Mouse (Mus musculus) embryonic facial prominence, embryonic 13.5 days (tissue): Measurements from ENCODE around the gene Eef1b2. TPM values are rescaled to one million over a fixed set of nuclear protein-coding genes. Genes with fewer than 3 reads are reported as not detected.

Experiments
- ATAC-seq: fragments of 200-750 bp; cut with Nextera tagmentation; 2 replicates; pipeline ENCODE4 v1.8.0; 2017; ENCODE audit warnings: low read depth; ENCODE audit not compliant: insufficient number of reproducible peaks, insufficient read depth, low FRiP score, low TSS enrichment
- H3K27ac ChIP-seq: fragments of 300-500 bp; sonication (generic); 2 replicates; pipeline ENCODE4 v1.5.1; 2015; ENCODE audit warnings: moderate library complexity, mild to moderate bottlenecking, inconsistent platforms
- H3K27me3 ChIP-seq: fragments of 300-500 bp; sonication (generic); 2 replicates; pipeline ENCODE4 v1.6.1; 2015; ENCODE audit warnings: mild to moderate bottlenecking, inconsistent platforms
- H3K36me3 ChIP-seq: fragments of 300-500 bp; sonication (generic); 2 replicates; pipeline ENCODE4 v1.6.1; 2015; ENCODE audit warnings: mild to moderate bottlenecking, inconsistent platforms
- H3K4me1 ChIP-seq: fragments of 300-500 bp; sonication (generic); 2 replicates; pipeline ENCODE4 v1.6.1; 2015; ENCODE audit warnings: inconsistent platforms
- H3K4me2 ChIP-seq: fragments of 300-500 bp; sonication (generic); 2 replicates; pipeline ENCODE4 v1.6.1; 2015; ENCODE audit warnings: moderate library complexity, mild to moderate bottlenecking, inconsistent platforms
- H3K4me3 ChIP-seq: fragments of 300-500 bp; sonication (generic); 2 replicates; pipeline ENCODE4 v1.5.1; 2015; ENCODE audit warnings: mild to moderate bottlenecking, inconsistent platforms
- H3K9ac ChIP-seq: fragments of 300-500 bp; sonication (generic); 2 replicates; pipeline ENCODE4 v1.6.1; 2015; ENCODE audit warnings: mild to moderate bottlenecking, inconsistent platforms
- H3K9me3 ChIP-seq: fragments of 300-500 bp; sonication (generic); 2 replicates; pipeline ENCODE4 v1.6.1; 2016; ENCODE audit warnings: inconsistent platforms
- WGBS: fragments of 180-500 bp; shearing (Covaris S2); methylation state at CpG from one replicate; pipeline ENCODE4 v1.1.7; 2015; ENCODE audit warnings: mixed read lengths; 5-methylcytosine and 5-hydroxymethylcytosine counted together
- polyA plus RNA-seq: library from polyadenylated mRNA; unstranded; fragments of >200 nt; fragmentation: Nextera tagmentation; extraction: Ambion mirVana; gene quantifications from 2 replicates; pipeline ENCODE4 v1.2.1, GENCODE M21; 2015

Gene Eef1b2
- polyA plus RNA-seq, 1 experiment from 2014 or later: 645 TPM

GRCm38 (mm10) chr1:63195848-63196512 is 19.4 kb downstream of the Eef1b2 start:
- 55% methylated on average over 5 of the region's 5 CpGs for WGBS
- ATAC-seq: no peak
- H3K27ac ChIP-seq: no peak overlapping the region
- no peak overlapping the region for H3K4me2 ChIP-seq
- no peak overlapping the region for H3K9ac ChIP-seq
- H3K9me3 ChIP-seq: peaks cover 8% of the 10 kb centered on the region; the same call in 1 of the 2 replicates
- no peaks in the 10 kb centered on the region for H3K36me3 ChIP-seq
- H3K4me3 ChIP-seq: no peak overlapping the region
- no peaks in the 10 kb centered on the region for H3K27me3 ChIP-seq
- peaks cover 17% of the 10 kb centered on the region; the same call in 1 of the 2 replicates for H3K4me1 ChIP-seq

DNA sequence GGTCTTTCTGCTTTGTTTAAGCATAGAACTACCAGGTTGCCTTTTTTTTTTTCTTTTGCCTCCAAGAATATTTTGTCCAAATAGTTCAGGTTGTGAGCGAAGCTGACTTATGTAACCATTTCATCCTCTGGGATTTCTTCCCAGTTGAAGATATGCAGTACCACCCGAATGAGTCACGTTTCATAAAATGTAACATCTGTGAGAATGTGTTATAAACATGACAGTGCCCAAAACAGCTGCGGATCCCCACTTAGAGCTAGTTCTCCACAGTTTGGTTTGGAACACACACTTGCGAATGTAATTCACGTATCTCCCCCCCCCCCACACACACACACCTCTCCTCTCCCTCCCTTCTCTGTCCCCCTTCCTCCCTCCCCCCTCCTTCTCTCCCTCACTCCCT is 22.8 kb downstream of the Eef1b2 start:
- ATAC-seq: no peak
- peaks cover 9% of the 10 kb centered on the region; the same call in 1 of the 2 replicates for H3K4me1 ChIP-seq
- no peak overlapping the region for H3K9ac ChIP-seq
- no peaks in the 10 kb centered on the region for H3K36me3 ChIP-seq
- 79% methylated on average over 6 of the region's 6 CpGs for WGBS
- H3K9me3 ChIP-seq: peaks cover 8% of the 10 kb centered on the region; the same call in 1 of the 2 replicates
- no peaks in the 10 kb centered on the region for H3K27me3 ChIP-seq
- no peak overlapping the region for H3K27ac ChIP-seq
- no peak overlapping the region for H3K4me2 ChIP-seq
- no peak overlapping the region for H3K4me3 ChIP-seq

DNA sequence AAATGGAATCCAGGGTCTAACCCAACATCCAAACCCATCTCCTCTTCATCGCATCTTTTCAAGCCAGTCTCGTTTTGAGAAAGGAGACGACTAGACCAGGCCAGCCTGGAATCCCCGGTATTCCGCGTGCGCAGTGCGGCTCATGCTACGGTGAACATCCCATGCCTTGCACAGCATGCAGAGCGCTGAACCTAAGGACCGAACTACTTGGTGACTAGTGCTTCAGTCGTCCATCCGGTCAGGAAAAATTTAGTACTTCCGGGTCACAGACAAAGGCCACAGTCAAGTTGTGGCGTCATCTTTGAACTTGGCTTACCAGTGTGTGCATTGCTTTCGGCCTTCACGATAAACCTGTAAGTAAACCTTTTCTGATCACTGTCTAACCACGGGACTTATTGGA is 23.7 kb downstream of the Eef1b2 start:
- Histone ChIP-seq H3K4me2 (no peak overlapping the region), H3K4me3 (no peak overlapping the region), H3K27ac (no peak overlapping the region), H3K9me3 (peaks cover 8% of the 10 kb centered on the region; the same call in 1 of the 2 replicates), H3K4me1 (peaks cover 9% of the 10 kb centered on the region; the same call in 1 of the 2 replicates), H3K36me3 (no peaks in the 10 kb centered on the region), H3K27me3 (no peaks in the 10 kb centered on the region), H3K9ac (no peak overlapping the region)
- ATAC-seq: no peak
- 94% methylated on average over 18 of the region's 18 CpGs for WGBS

GRCm38 (mm10) chr1:63201672-63202071 is 25.0 kb downstream of the Eef1b2 start:
- Histone ChIP-seq H3K4me2 (no peak overlapping the region), H3K9me3 (peaks cover 8% of the 10 kb centered on the region; the same call in 1 of the 2 replicates), H3K27ac (no peak overlapping the region), H3K4me3 (no peak overlapping the region), H3K27me3 (no peaks in the 10 kb centered on the region), H3K4me1 (peaks cover 9% of the 10 kb centered on the region; the same call in 1 of the 2 replicates), H3K9ac (no peak overlapping the region), H3K36me3 (no peaks in the 10 kb centered on the region)
- ATAC-seq: no peak
- WGBS: 97% methylated on average over 1 of the region's 1 CpGs

DNA sequence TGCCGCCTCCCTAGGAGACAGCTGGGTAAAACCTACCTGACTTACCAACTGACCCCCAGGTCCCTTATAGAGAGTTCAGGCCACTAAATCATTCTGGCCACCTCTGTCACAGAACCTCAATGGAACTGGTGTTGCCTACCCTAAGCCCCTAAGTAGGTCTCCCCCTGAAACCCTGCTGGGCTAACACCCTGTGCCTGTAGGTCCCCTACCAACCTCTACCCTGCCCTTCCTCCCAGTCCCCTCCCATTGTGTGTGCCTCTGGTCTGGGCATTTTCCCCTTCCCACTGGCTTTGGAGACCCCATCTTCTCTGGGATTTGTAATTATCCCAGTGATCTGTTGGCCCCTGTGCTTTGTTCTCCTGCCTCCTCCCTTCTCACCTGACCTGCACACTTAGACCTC is 26.8 kb downstream of the Eef1b2 start:
- ATAC-seq: no peak

GRCm38 (mm10) chr1:63203950-63204659 is 27.5 kb downstream of the Eef1b2 start:
- H3K4me1 ChIP-seq: peaks cover 9% of the 10 kb centered on the region; the same call in 1 of the 2 replicates
- H3K27ac ChIP-seq: no peak overlapping the region
- WGBS: 11% methylated on average over 7 of the region's 7 CpGs
- peaks cover 8% of the 10 kb centered on the region; the same call in 1 of the 2 replicates for H3K9me3 ChIP-seq
- 0 out of 2 replicates have a peak overlapping the region, but pooled peaks have one; percentile 16 for H3K9ac ChIP-seq
- no peaks in the 10 kb centered on the region for H3K36me3 ChIP-seq
- no peak overlapping the region for H3K4me3 ChIP-seq
- no peak overlapping the region for H3K4me2 ChIP-seq
- no peak for ATAC-seq
- H3K27me3 ChIP-seq: no peaks in the 10 kb centered on the region

More for the DNA sequence above, 26.8 kb downstream of the Eef1b2 start:
- 83% methylated on average over 1 of the region's 1 CpGs for WGBS
- Histone ChIP-seq H3K4me1 (peaks cover 9% of the 10 kb centered on the region; the same call in 1 of the 2 replicates), H3K4me3 (no peak overlapping the region), H3K9me3 (peaks cover 8% of the 10 kb centered on the region; the same call in 1 of the 2 replicates), H3K27me3 (no peaks in the 10 kb centered on the region), H3K9ac (no peak overlapping the region), H3K27ac (no peak overlapping the region), H3K4me2 (no peak overlapping the region), H3K36me3 (no peaks in the 10 kb centered on the region)

GRCm38 (mm10) chr1:63204660-63205394 is 28.2 kb downstream of the Eef1b2 start:
- WGBS: 31% methylated on average over 7 of the region's 7 CpGs
- no peak overlapping the region for H3K27ac ChIP-seq
- ATAC-seq: no peak
- H3K4me2 ChIP-seq: no peak overlapping the region
- H3K27me3 ChIP-seq: no peaks in the 10 kb centered on the region
- H3K4me1 ChIP-seq: peaks cover 9% of the 10 kb centered on the region; the same call in 1 of the 2 replicates
- H3K9ac ChIP-seq: 0 out of 2 replicates have a peak overlapping the region, but pooled peaks have one; percentile 16
- H3K4me3 ChIP-seq: no peak overlapping the region
- H3K36me3 ChIP-seq: no peaks in the 10 kb centered on the region
- H3K9me3 ChIP-seq: peaks cover 6% of the 10 kb centered on the region; the same call in 1 of the 2 replicates

DNA sequence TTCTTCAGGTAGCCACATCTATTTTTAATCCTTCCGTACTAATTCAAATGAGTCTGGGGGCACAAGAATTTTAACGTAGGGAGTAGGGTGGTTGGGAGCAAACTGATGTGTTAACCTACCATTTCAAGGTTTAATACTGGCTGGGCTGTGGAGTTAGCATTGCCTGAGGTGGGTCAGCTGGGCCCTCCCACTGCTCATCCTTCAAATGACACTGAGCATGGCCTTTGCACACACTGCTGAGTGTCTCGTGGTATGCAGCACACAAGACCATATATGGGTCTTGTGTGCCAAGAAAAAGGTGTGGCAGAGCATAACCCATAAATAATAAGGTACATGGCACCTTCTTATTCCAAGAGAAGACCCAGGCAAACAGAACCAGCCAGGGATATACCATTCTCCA is 31.0 kb downstream of the Eef1b2 start:
- Histone ChIP-seq H3K27ac (no peak overlapping the region), H3K4me3 (no peak overlapping the region), H3K9me3 (no peaks in the 10 kb centered on the region), H3K4me2 (no peak overlapping the region), H3K4me1 (peaks cover 9% of the 10 kb centered on the region; the same call in 1 of the 2 replicates), H3K9ac (no peak overlapping the region), H3K27me3 (no peaks in the 10 kb centered on the region), H3K36me3 (no peaks in the 10 kb centered on the region)
- ATAC-seq: no peak
- WGBS: 82% methylated on average over 3 of the region's 3 CpGs

- no peak overlapping the region for H3K9ac ChIP-seq
- H3K4me2 ChIP-seq: no peak overlapping the region
- no peaks in the 10 kb centered on the region for H3K36me3 ChIP-seq
- H3K27ac ChIP-seq: no peak overlapping the region
- no peaks in the 10 kb centered on the region for H3K9me3 ChIP-seq
- ATAC-seq: no peak
- H3K4me1 ChIP-seq: peaks cover 14% of the 10 kb centered on the region
- H3K4me3 ChIP-seq: no peak overlapping the region
- 21% methylated on average over 6 of the region's 6 CpGs for WGBS
- peaks cover 9% of the 10 kb centered on the region; the same call in 1 of the 2 replicates for H3K27me3 ChIP-seq
Measured at GRCm38 (mm10) chr1:63209861-63210529, 33.4 kb downstream of the Eef1b2 start.

DNA sequence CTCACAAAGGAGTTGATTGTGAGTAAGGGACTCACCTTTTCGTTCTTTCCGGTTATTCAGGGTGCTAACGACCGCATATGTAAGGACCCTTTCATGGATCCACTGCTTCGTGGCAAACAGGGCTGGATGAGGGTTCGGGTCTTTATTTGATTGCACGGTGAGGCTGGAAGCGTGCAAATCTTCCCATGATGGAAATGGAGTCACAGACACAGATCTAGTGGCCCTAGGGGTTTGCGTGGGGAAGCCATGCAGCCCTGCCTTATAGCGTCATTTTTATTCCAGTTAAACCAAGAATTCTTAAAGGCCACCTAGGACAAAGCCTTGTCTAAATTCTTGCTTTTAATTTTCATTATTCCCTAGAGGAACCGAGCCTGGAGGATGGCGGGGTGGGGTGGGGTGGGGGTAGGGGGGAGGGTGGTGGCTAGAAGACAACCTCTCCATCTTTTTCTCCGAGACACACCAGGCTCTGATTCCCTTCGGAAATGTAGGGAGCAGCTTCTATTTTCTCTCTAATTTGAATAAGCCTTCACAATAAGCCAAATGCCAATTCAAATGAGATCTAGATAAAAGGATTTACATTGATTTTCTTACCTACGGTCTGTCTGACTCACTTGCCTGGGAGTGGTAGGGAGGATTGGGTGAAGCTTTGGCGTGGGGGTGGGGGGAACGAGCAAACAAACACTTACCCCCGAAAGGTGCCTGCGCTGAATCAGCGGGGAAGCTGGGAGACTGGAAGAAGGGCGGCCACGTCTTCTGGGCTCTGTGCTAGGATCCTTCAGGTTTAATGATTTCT is 37.0 kb downstream of the Eef1b2 start:
- peaks cover 10% of the 10 kb centered on the region; the same call in 1 of the 2 replicates for H3K27me3 ChIP-seq
- ATAC-seq: no peak
- H3K4me1 ChIP-seq: peaks cover 15% of the 10 kb centered on the region
- no peak overlapping the region for H3K27ac ChIP-seq
- H3K4me3 ChIP-seq: peak overlapping the region; percentile 10; the same call in 1 of the 2 replicates
- 16% methylated on average over 22 of the region's 22 CpGs for WGBS
- peak overlapping the region; percentile 52 for H3K4me2 ChIP-seq
- 0 out of 2 replicates have a peak overlapping the region, but pooled peaks have one; percentile 16 for H3K9ac ChIP-seq
- H3K36me3 ChIP-seq: no peaks in the 10 kb centered on the region
- H3K9me3 ChIP-seq: no peaks in the 10 kb centered on the region
